Mouse (Mus musculus): ENCODE measurements around the gene Tnk2.

DNA sequence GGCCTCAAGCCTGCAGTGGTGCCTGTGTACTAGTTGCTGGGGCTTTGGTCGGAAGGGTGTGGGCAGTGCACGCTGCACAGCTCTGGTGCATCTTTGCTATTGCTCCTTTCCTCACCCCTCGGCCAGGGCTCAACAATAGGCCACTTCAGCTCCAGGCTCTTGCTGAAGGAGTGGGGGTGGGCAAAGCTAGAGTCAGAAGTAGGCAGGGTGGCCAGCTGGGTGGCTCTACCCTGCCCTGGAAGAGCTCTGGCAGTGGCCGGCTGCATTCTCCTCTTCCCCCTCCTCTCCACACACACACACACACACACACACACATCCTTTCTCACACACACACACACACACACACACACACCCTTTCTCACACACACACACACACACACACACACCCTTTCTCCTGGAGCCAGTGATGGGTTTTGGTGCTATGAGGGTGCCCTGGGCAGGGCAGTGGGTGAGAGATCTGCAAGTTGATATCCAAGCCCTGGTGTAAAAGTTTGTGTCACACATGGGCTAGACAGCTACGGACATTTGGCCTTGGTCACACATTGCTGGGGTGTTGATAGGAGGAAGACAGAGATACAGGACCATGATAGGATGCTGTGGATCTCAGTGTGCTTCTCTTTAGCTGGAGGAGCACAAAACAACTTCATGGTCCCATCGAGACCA lies 10.5 kb downstream of the Tnk2 start:
- TF ChIP-seq RAD21 (IDR thresholded peaks at IDR 0.05; ENCODE audit: low read depth, low read length) (no peak), CTCF (conservative IDR thresholded peaks at IDR 0.05 in 1 of 2, IDR thresholded peaks at IDR 0.05 in 1 of 2; ENCODE audit: low read depth in 2 of 2, low read length in 2 of 2) (no peak)
